Mouse (Mus musculus) C2C12 (cell line): ENCODE measurements at regions not wholly inside any gene's neighbourhood (a gene's known extent, or its start where the extent isn't known, plus 50 kb on each side); places are given as distances from the start of the nearest gene placed in this dataset.
A peak's percentile ranks its signal among the peaks of the same experiment; 100 is the strongest.

Source experiments
- H3K27me3 ChIP-seq: one replicate; pipeline ENCODE4 v1.6.1; 2011; ENCODE audit not compliant: control insufficient read depth, insufficient read depth, insufficient read length
- H3K36me3 ChIP-seq: one replicate; pipeline ENCODE4 v1.6.1; 2011; ENCODE audit not compliant: control insufficient read depth, insufficient read depth
- H3K4me3 ChIP-seq: one replicate; pipeline ENCODE4 v1.5.1; 2011; ENCODE audit warnings: mild to moderate bottlenecking, control low read depth; ENCODE audit not compliant: poor library complexity, insufficient read depth, severe bottlenecking
- H3K79me2 ChIP-seq: one replicate; pipeline ENCODE4 v1.6.1; 2011; ENCODE audit not compliant: control insufficient read depth, insufficient read depth
- H3K79me3 ChIP-seq: one replicate; pipeline ENCODE4 v1.6.1; 2011; ENCODE audit warnings: low read depth, control low read depth
- H3ac ChIP-seq: one replicate; pipeline ENCODE3; 2011; ENCODE audit warnings: low read depth; ENCODE audit not compliant: control insufficient read depth, insufficient read length
- CEBPB ChIP-seq: IDR thresholded peaks from one replicate; pipeline ENCODE4 v1.6.1; 2011; ENCODE audit warnings: low read depth, mild to moderate bottlenecking, control low read depth, moderate library complexity
- CTCF ChIP-seq: IDR thresholded peaks from one replicate; pipeline ENCODE4 v1.5.1; 2011; ENCODE audit not compliant: control insufficient read depth, insufficient read depth, insufficient read length
- FOSL1 ChIP-seq: IDR thresholded peaks from one replicate; pipeline ENCODE4 v1.8.0; 2011; ENCODE audit warnings: mild to moderate bottlenecking, low read length; ENCODE audit not compliant: poor library complexity, insufficient read depth, severe bottlenecking
- MAX ChIP-seq: IDR thresholded peaks from one replicate; pipeline ENCODE4 v1.6.1; 2011; ENCODE audit warnings: mild to moderate bottlenecking, control low read depth
- MYOD1 ChIP-seq: IDR thresholded peaks from one replicate; pipeline ENCODE4 v1.6.1; 2011; ENCODE audit warnings: low read depth; ENCODE audit not compliant: control insufficient read depth, insufficient read length
- MYOG ChIP-seq: IDR thresholded peaks from one replicate; pipeline ENCODE4 v1.6.1; 2011; ENCODE audit not compliant: control insufficient read depth, insufficient read length; ENCODE audit errors: extremely low read depth
- USF1 ChIP-seq: IDR thresholded peaks from one replicate; pipeline ENCODE4 v1.6.1; 2011; ENCODE audit warnings: low read depth, mild to moderate bottlenecking, control low read depth, moderate library complexity

GRCm38 (mm10) chr15:64532260-64533120 lies 285.0 kb upstream of the Gm21798 start:
- Histone ChIP-seq H3ac (no peak overlapping the region), H3K36me3 (peaks cover 19% of the 10 kb centered on the region), H3K4me3 (no peak overlapping the region), H3K79me2 (no peaks in the 10 kb centered on the region), H3K27me3 (no peaks in the 10 kb centered on the region), H3K79me3 (no peaks in the 10 kb centered on the region)
- TF ChIP-seq CTCF: no peak
- TF ChIP-seq MYOG: no peak
- no peak for TF ChIP-seq USF1
- no peak for TF ChIP-seq MYOD1
- no peak for TF ChIP-seq FOSL1

GRCm38 (mm10) chr15:64533169-64533795 lies 284.2 kb upstream of the Gm21798 start:
- H3ac ChIP-seq: no peak overlapping the region
- no peaks in the 10 kb centered on the region for H3K79me3 ChIP-seq
- no peaks in the 10 kb centered on the region for H3K27me3 ChIP-seq
- no peaks in the 10 kb centered on the region for H3K79me2 ChIP-seq
- TF ChIP-seq MAX: peak; percentile 43
- no peak for TF ChIP-seq MYOG
- TF ChIP-seq FOSL1: peak; percentile 66
- H3K36me3 ChIP-seq: peaks cover 19% of the 10 kb centered on the region
- no peak overlapping the region for H3K4me3 ChIP-seq

DNA sequence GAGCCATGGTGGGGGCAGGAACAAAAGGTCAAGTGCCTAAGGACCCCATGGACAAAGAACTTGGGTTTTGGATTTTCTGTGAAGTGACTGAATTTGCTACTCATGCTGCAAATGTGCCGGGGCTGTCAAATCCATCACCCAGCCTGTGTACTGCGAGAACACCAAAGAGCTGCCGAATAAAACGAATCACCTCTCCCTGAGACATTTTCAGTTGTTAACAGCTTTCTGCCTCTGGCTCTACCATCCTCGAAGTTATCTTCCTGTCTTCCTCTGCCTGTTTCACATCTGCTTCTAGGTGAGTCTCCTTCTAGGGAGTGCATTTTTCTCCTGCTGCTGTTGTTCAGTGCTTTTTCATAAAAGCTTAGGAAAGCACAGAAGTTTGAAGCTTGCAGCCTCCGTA lies 283.3 kb upstream of the Gm21798 start:
- TF ChIP-seq MAX (no peak), USF1 (no peak), FOSL1 (no peak), CTCF (no peak), MYOG (no peak), MYOD1 (no peak), CEBPB (no peak)
- H3ac ChIP-seq: no peak overlapping the region
- H3K79me2 ChIP-seq: no peaks in the 10 kb centered on the region
- H3K36me3 ChIP-seq: peaks cover 19% of the 10 kb centered on the region
- no peaks in the 10 kb centered on the region for H3K27me3 ChIP-seq
- no peak overlapping the region for H3K4me3 ChIP-seq
- no peaks in the 10 kb centered on the region for H3K79me3 ChIP-seq

GRCm38 (mm10) chr15:64535160-64535559 lies 282.3 kb upstream of the Gm21798 start:
- no peaks in the 10 kb centered on the region for H3K79me2 ChIP-seq
- peak; percentile 79 for TF ChIP-seq MYOD1
- TF ChIP-seq USF1: peak; percentile 71
- no peak for TF ChIP-seq CEBPB
- no peak for TF ChIP-seq CTCF
- no peak for TF ChIP-seq MYOG
- no peak for TF ChIP-seq FOSL1
- no peak for TF ChIP-seq MAX
- H3K4me3 ChIP-seq: no peak overlapping the region
- H3K79me3 ChIP-seq: no peaks in the 10 kb centered on the region
- no peaks in the 10 kb centered on the region for H3K27me3 ChIP-seq
- H3K36me3 ChIP-seq: peaks cover 19% of the 10 kb centered on the region
- no peak overlapping the region for H3ac ChIP-seq

GRCm38 (mm10) chr15:64541395-64541794 lies 276.1 kb upstream of the Gm21798 start:
- no peaks in the 10 kb centered on the region for H3K79me2 ChIP-seq
- no peak overlapping the region for H3K4me3 ChIP-seq
- no peak for TF ChIP-seq USF1
- no peak for TF ChIP-seq MYOG
- no peak for TF ChIP-seq MYOD1
- TF ChIP-seq MAX: no peak
- no peak for TF ChIP-seq CEBPB
- no peak for TF ChIP-seq CTCF
- TF ChIP-seq FOSL1: no peak
- no peaks in the 10 kb centered on the region for H3K36me3 ChIP-seq
- no peaks in the 10 kb centered on the region for H3K79me3 ChIP-seq
- no peak overlapping the region for H3ac ChIP-seq
- H3K27me3 ChIP-seq: no peaks in the 10 kb centered on the region
